Mouse (Mus musculus): ENCODE measurements around the gene Lmf2. TPM values are rescaled to one million over a fixed set of nuclear protein-coding genes. Genes with fewer than 3 reads are reported as not detected.

Gene Lmf2
- polyA plus RNA-seq, 1 experiment from 2014 or later, result 65.9 TPM

DNA sequence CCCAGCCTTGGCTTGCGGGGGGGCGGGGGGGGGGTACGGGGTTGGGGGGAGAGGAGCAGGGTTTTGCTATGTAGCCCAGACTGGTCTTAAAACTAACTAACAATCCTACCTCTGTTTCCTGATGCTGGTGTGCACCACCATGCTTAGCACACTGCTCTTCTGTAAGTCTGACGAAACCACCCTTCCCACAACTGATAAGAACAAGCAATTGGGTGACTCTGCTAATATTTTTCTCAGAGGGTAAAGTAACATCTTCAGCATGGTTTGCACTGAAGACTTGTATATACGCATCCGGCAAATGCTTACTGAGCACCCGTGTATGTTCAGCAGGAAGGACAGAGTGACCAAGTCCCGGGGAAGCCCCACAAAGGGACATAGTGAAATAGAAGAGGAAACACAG lies 34.2 kb downstream of the Lmf2 start:
- in situ Hi-C loops (cut with MboI; ENCODE audit: low pct_unique_long_range_greater_than_20kb), result no loop called here
- ATAC-seq (no peak), DNase-seq (ENCODE audit: low read depth, low spot score) (no peak)
- ChIA-PET CTCF (interaction anchor here (0.8 kb wide), 1 partner anchor 53 kb away, joined by 3 read pairs; the partner anchor contains the start of gene Sco2), POLR2A (no interaction called here)
- TF ChIP-seq CTCF (IDR thresholded peaks at IDR 0.05), result no peak
- H3K27me3 ChIP-seq, result peaks cover 12% of the 10 kb centered on the region

GRCm38 (mm10) chr15:89316146-89316545 lies 39.3 kb downstream of the Lmf2 start:
- ATAC-seq (no peak), DNase-seq (ENCODE audit: low read depth, low spot score) (no peak)
- H3K27me3 ChIP-seq, result no peaks in the 10 kb centered on the region
- no peak for TF ChIP-seq CTCF (IDR thresholded peaks at IDR 0.05)
- in situ Hi-C loops (cut with MboI; ENCODE audit: low pct_unique_long_range_greater_than_20kb), result no loop called here
- ChIA-PET POLR2A (interaction anchor here (1.6 kb wide), 1 partner anchor 10 kb away, joined by 3 read pairs; no protein-coding TSS in a partner anchor), CTCF (no interaction called here)

GRCm38 (mm10) chr15:89315190-89315731 lies 40.2 kb downstream of the Lmf2 start, which contains the start of gene Sbf1:
TSS of gene Sbf1 (minus strand) at chr15:89315311.
- ATAC-seq (peak; percentile 90), DNase-seq (ENCODE audit: low read depth, low spot score) (peak; percentile 67)
- H3K27me3 ChIP-seq, result no peaks in the 10 kb centered on the region
- ChIA-PET CTCF (interaction anchor here (1.3 kb wide), 1 partner anchor 24 kb away, joined by 4 read pairs; no protein-coding TSS in a partner anchor), POLR2A (interaction anchor here (0.6 to 1.6 kb wide), 4 partner anchors 11 to 1119 kb away, joined by 3 to 5 read pairs (median 4); no protein-coding TSS in a partner anchor)
- in situ Hi-C loops (cut with MboI; ENCODE audit: low pct_unique_long_range_greater_than_20kb), result no loop called here
- TF ChIP-seq CTCF (IDR thresholded peaks at IDR 0.05), result no peak

DNA sequence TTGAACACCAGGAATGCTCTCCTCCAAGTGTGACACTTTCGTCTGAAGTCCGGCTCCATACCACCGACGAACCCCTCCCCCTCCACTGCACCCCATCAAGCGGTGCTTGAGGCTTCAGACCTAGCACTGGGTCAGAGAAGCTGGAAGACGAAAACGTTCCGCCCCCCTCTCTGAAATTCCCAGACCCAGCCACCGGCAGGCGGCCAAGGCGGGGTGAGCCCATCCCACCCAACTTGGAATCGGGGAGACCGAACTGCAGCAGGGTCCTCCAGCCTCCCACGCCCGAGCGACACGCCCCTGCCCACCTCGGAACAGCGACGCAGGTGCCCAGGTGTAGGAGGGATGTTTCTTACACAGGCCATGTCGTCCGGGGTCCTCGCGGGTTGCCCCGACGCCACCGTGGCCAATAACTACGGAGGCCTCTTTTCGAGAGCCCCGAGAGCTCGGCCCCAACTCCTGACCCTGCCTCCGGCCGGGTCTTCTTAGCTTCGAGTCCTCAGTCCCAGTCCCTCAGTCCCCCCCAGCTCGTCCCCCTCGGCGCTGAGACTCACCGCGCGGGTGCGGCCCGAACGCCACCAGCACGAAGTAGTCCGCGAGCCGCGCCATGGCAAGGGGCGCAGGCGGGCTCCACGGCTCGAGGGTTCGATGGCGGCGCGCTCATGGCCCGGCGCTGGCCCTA lies 40.8 kb downstream of the Lmf2 start:
- DNase-seq (ENCODE audit: low read depth, low spot score), result no peak
- POLR2A ChIA-PET, result interaction anchor here (0.9 to 1.6 kb wide), 2 partner anchors 10 to 11 kb away, joined by 3 to 5 read pairs; no protein-coding TSS in a partner anchor
- CTCF ChIA-PET, result interaction anchor here (1.3 kb wide), 1 partner anchor 24 kb away, joined by 4 read pairs; no protein-coding TSS in a partner anchor
- peak; percentile 17 for ATAC-seq
- H3K27me3 ChIP-seq, result no peaks in the 10 kb centered on the region
- no peak for TF ChIP-seq CTCF (IDR thresholded peaks at IDR 0.05)
- in situ Hi-C loops (cut with MboI; ENCODE audit: low pct_unique_long_range_greater_than_20kb), result no loop called here

DNA sequence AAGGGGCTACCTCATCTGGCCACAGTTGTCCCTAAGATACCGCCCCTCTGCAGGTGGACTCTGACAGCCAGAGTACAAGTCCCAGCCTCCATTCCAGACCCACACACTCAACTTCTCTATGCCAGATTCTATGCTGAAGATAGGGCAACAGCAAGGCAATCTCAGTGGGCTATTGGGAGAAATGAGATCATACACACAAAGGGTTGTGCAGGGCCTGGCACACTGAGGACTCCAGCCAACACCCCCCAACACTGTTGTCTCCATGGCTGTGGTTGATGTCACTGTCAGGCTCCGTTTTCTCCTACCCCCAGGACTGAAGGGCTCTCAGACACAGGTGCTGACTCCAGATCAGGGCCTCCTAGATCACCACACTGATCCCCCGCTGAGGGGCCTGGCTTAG lies 41.4 kb downstream of the Lmf2 start:
- in situ Hi-C loops (cut with MboI; ENCODE audit: low pct_unique_long_range_greater_than_20kb), result no loop called here
- TF ChIP-seq CTCF (IDR thresholded peaks at IDR 0.05), result no peak
- H3K27me3 ChIP-seq, result no peaks in the 10 kb centered on the region
- ATAC-seq, result no peak
- no peak for DNase-seq (ENCODE audit: low read depth, low spot score)
- ChIA-PET POLR2A (no interaction called here), CTCF (no interaction called here)

GRCm38 (mm10) chr15:89313359-89313758 lies 42.1 kb downstream of the Lmf2 start:
- no peaks in the 10 kb centered on the region for H3K27me3 ChIP-seq
- ATAC-seq (no peak), DNase-seq (ENCODE audit: low read depth, low spot score) (no peak)
- TF ChIP-seq CTCF (IDR thresholded peaks at IDR 0.05), result no peak
- POLR2A ChIA-PET, result no interaction called here
- in situ Hi-C loops (cut with MboI; ENCODE audit: low pct_unique_long_range_greater_than_20kb), result no loop called here
- CTCF ChIA-PET, result no interaction called here

- TF ChIP-seq CTCF (IDR thresholded peaks at IDR 0.05), result no peak
- DNase-seq (ENCODE audit: low read depth, low spot score) (no peak), ATAC-seq (peak; percentile 2)
- H3K27me3 ChIP-seq, result no peaks in the 10 kb centered on the region
- in situ Hi-C loops (cut with MboI; ENCODE audit: low pct_unique_long_range_greater_than_20kb), result no loop called here
- ChIA-PET POLR2A (no interaction called here), CTCF (interaction anchor here (2.0 kb wide), 1 partner anchor 63 kb away, joined by 7 read pairs; no protein-coding TSS in a partner anchor)
Measured at GRCm38 (mm10) chr15:89309962-89310498, 45.4 kb downstream of the Lmf2 start.

DNA sequence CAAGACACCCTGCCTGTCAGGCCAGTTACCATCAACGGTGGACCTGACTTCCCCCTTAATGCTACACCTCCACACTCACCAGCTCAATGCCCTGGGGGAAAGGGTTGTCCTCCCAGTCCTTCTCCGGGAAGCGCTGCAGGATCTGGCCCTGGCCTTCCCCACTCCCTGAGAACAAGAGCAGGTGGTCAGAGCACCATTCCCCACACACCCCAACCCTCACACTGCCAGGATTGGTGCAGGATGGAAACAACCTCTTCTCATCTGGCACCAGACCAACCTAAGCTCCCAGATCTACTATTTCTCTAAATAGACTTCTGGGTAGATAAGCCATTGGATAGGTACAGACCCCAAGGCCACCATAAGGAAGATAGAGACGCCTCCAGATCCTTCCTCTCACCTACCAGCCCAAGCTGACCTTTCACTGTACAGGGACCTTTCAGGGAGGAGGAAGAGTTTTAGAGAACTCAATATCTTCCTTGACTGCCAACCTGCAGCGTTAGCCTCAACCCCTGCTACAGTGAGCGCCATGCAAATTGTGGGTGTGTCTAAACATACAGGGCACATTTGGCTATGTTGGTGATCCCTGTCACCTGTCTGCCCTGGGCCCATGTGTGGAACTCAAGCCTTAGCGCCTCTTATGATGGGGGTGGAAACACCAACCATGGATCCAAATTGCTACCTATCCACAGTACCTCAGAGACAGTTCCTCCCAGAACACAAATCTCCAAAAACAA lies 46.9 kb downstream of the Lmf2 start:
- no peaks in the 10 kb centered on the region for H3K27me3 ChIP-seq
- POLR2A ChIA-PET, result no interaction called here
- ATAC-seq (no peak), DNase-seq (ENCODE audit: low read depth, low spot score) (no peak)
- CTCF ChIA-PET, result interaction anchor here (2.0 kb wide), 1 partner anchor 64 kb away, joined by 7 read pairs; no protein-coding TSS in a partner anchor
- no peak for TF ChIP-seq CTCF (IDR thresholded peaks at IDR 0.05)
- in situ Hi-C loops (cut with MboI; ENCODE audit: low pct_unique_long_range_greater_than_20kb), result no loop called here

DNA sequence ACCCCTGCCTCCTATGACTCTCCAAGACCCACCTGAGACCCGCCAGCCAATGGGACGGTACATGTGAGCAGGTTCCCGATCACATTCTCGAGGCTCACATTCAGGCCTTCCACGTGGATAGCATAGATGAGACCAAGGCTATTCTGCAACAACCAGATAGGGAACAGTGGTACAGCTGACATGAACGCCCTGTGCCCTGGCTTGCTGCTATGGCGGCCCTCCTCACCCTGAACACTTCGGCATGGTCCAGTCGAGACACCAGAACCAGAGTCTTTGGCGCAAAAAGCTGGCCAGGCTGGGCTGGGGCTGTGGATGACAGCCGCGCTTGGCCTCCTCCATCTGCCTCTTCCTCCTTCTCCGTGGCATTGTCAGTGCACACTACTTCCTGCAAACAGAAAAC lies 48.0 kb downstream of the Lmf2 start:
- ATAC-seq (no peak), DNase-seq (ENCODE audit: low read depth, low spot score) (no peak)
- in situ Hi-C loops (cut with MboI; ENCODE audit: low pct_unique_long_range_greater_than_20kb), result no loop called here
- CTCF ChIA-PET, result no interaction called here
- no peaks in the 10 kb centered on the region for H3K27me3 ChIP-seq
- no peak for TF ChIP-seq CTCF (IDR thresholded peaks at IDR 0.05)
- POLR2A ChIA-PET, result interaction anchor here (0.6 kb wide), 1 partner anchor 14 kb away, joined by 3 read pairs; no protein-coding TSS in a partner anchor

- no peaks in the 10 kb centered on the region for H3K27me3 ChIP-seq
- in situ Hi-C loops (cut with MboI; ENCODE audit: low pct_unique_long_range_greater_than_20kb), result no loop called here
- ChIA-PET CTCF (interaction anchor here (0.8 to 1.6 kb wide), 3 partner anchors 11 to 25 kb away, joined by 3 to 5 read pairs (median 3); no protein-coding TSS in a partner anchor), POLR2A (no interaction called here)
- DNase-seq (ENCODE audit: low read depth, low spot score), result no peak
- ATAC-seq, result no peak
- no peak for TF ChIP-seq CTCF (IDR thresholded peaks at IDR 0.05)
Measured at GRCm38 (mm10) chr15:89305966-89306365, 49.5 kb downstream of the Lmf2 start.

Other genes starting within 250 kb of the Lmf2 start
- 17.6 TPM for gene Tubgcp6, start 232.5 kb downstream of the Lmf2 start, polyA plus RNA-seq (2021)
- 15.0 TPM for gene Hdac10, start 227.0 kb downstream of the Lmf2 start, polyA plus RNA-seq (2021)
- 7.1 TPM for gene Mapk12, start 215.0 kb downstream of the Lmf2 start, polyA plus RNA-seq (2021)
- 16.3 TPM for gene Mapk11, start 206.0 kb downstream of the Lmf2 start, polyA plus RNA-seq (2021)
- gene Plxnb2, start 174.9 kb downstream of the Lmf2 start, polyA plus RNA-seq (2021), result 444 TPM
- gene Dennd6b, start 159.2 kb downstream of the Lmf2 start, polyA plus RNA-seq (2021), result 11.3 TPM
- gene Ppp6r2, start 144.1 kb downstream of the Lmf2 start, polyA plus RNA-seq (2021), result 37.2 TPM
- 150 TPM for gene Sbf1, start 40.3 kb downstream of the Lmf2 start, polyA plus RNA-seq (2021)
- 0.14 TPM for gene Adm2, start 32.9 kb downstream of the Lmf2 start, polyA plus RNA-seq (2021)
- not detected for gene Miox, start 21.3 kb downstream of the Lmf2 start, polyA plus RNA-seq (2021)
- gene Ncaph2, start 60 bp upstream of the Lmf2 start, polyA plus RNA-seq (2021), result 106 TPM
- gene Sco2, start 18.2 kb upstream of the Lmf2 start, polyA plus RNA-seq (2021), result 24.2 TPM
- 3.0 TPM for gene Tymp, start 21.4 kb upstream of the Lmf2 start, polyA plus RNA-seq (2021)
- gene Odf3b, start 23.6 kb upstream of the Lmf2 start, polyA plus RNA-seq (2021), result 0.36 TPM
- gene Klhdc7b, start 29.3 kb upstream of the Lmf2 start, polyA plus RNA-seq (2021), result not detected
- not detected for gene Syce3, start 54.8 kb upstream of the Lmf2 start, polyA plus RNA-seq (2021)
- 1.7 TPM for gene Cpt1b, start 70.2 kb upstream of the Lmf2 start, polyA plus RNA-seq (2021)
- gene C730034F03Rik, start 73.9 kb upstream of the Lmf2 start, polyA plus RNA-seq (2021), result 1.3 TPM
- gene Gm44502, start 74.0 kb upstream of the Lmf2 start, polyA plus RNA-seq (2021), result not detected
- gene Chkb, start 74.2 kb upstream of the Lmf2 start, polyA plus RNA-seq (2021), result 63.5 TPM
- gene Mapk8ip2, start 98.3 kb upstream of the Lmf2 start, polyA plus RNA-seq (2021), result 0.17 TPM
- 71.1 TPM for gene Arsa, start 121.8 kb upstream of the Lmf2 start, polyA plus RNA-seq (2021)
- gene Shank3, start 144.0 kb upstream of the Lmf2 start, polyA plus RNA-seq (2021), result 2.0 TPM
- gene Acr, start 212.7 kb upstream of the Lmf2 start, polyA plus RNA-seq (2021), result not detected
- 41.4 TPM for gene Rabl2, start 236.3 kb upstream of the Lmf2 start, polyA plus RNA-seq (2021)